Mouse (Mus musculus) intestine, embryonic 16.5 days (tissue): Measurements from ENCODE around the gene Tubgcp3. TPM values are rescaled to one million over a fixed set of nuclear protein-coding genes. Genes with fewer than 3 reads are reported as not detected.
A peak's percentile ranks its signal among the peaks of the same experiment; 100 is the strongest.
"Not testable (repeated sequence)": the region's sequence is repeated elsewhere in the genome, so short reads cannot be mapped to it uniquely, and the experiment has no call there.

Experiments used
- ATAC-seq: fragments of 200-750 bp; cut with Nextera tagmentation; 2 replicates; pipeline ENCODE4 v1.8.0; 2017; ENCODE audit warnings: moderate TSS enrichment, moderate library complexity
- H3K27ac ChIP-seq: fragments of 300-500 bp; sonication (generic); 2 replicates; pipeline ENCODE4 v1.5.1; 2014; ENCODE audit warnings: mild to moderate bottlenecking, low read length
- H3K27me3 ChIP-seq: fragments of 300-500 bp; sonication (generic); replicated peaks from 2 replicates; pipeline ENCODE4 v1.6.1; 2014; ENCODE audit warnings: low read length, control low read depth, mixed read lengths; ENCODE audit not compliant: control insufficient read depth, insufficient read depth
- H3K36me3 ChIP-seq: fragments of 300-500 bp; sonication (generic); 2 replicates; pipeline ENCODE4 v1.6.1; 2014; ENCODE audit warnings: low read length, control low read depth; ENCODE audit not compliant: control insufficient read depth, insufficient read depth
- H3K4me1 ChIP-seq: fragments of 300-500 bp; sonication (generic); 2 replicates; pipeline ENCODE4 v1.6.1; 2014; ENCODE audit warnings: low read length, control low read depth, mixed read lengths; ENCODE audit not compliant: control insufficient read depth, insufficient read depth
- H3K4me2 ChIP-seq: fragments of 300-500 bp; sonication (generic); 2 replicates; pipeline ENCODE4 v1.6.1; 2014; ENCODE audit warnings: low read depth, low read length, control low read depth
- H3K4me3 ChIP-seq: fragments of 300-500 bp; sonication (generic); 2 replicates; pipeline ENCODE4 v1.5.1; 2014; ENCODE audit warnings: mild to moderate bottlenecking, low read length
- H3K9ac ChIP-seq: fragments of 300-500 bp; sonication (generic); 2 replicates; pipeline ENCODE4 v1.6.1; 2014; ENCODE audit warnings: low read depth, low read length
- H3K9me3 ChIP-seq: fragments of 300-500 bp; sonication (generic); 2 replicates; pipeline ENCODE4 v1.6.1; 2016; ENCODE audit warnings: low read length, control low read depth; ENCODE audit not compliant: control insufficient read depth
- WGBS: fragments of 180-500 bp; shearing (Covaris S2); extraction: QIAGEN DNeasy Blood & Tissue Kit; methylation state at CpG from one replicate; pipeline ENCODE4 v1.1.7; 2014; 5-methylcytosine and 5-hydroxymethylcytosine counted together
- polyA plus RNA-seq: library from polyadenylated mRNA; unstranded; fragments of >200 nt; fragmentation: Nextera tagmentation; extraction: Ambion mirVana; gene quantifications from 2 replicates; pipeline ENCODE4 v1.2.1, GENCODE M21; 2015

Tubgcp3 gene
- polyA plus RNA-seq, 1 experiment from 2014 or later, result 34.4 TPM

- Histone ChIP-seq H3K4me1 (no peaks in the 10 kb centered on the region), H3K4me2 (no peak overlapping the region), H3K9ac (no peak overlapping the region), H3K36me3 (peaks cover 17% of the 10 kb centered on the region; the same call in 1 of the 2 replicates), H3K4me3 (no peak overlapping the region), H3K27me3 (no peaks in the 10 kb centered on the region), H3K27ac (no peak overlapping the region), H3K9me3 (no peaks in the 10 kb centered on the region)
- 94% methylated on average over 18 of the region's 18 CpGs for WGBS
- no peak for ATAC-seq
Observed at GRCm38 (mm10) chr8:12621550-12622222, 50.4 kb downstream of the Tubgcp3 start.

DNA sequence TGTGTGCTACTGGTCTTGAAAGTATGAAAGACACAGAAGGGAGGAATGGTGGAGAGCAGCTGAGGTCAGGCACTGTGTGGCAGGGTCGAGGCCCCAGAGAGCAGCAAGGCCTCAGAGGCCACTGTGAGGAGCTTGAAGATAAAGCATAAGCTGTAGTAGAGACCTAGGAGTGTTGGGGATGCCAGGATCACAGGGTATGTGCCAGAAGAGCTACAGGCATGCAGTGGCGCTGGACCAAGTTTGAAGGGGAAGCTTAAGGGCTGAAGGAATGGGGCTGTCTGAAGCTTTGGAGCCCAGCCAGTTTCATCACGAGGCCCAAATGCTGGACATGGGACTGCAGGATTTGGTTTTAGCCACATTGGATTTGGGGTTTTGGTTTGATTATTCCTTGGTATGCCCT, 54.7 kb downstream of the Tubgcp3 start:
- ATAC-seq, H3K27me3 ChIP-seq, H3K9me3 ChIP-seq, H3K27ac ChIP-seq, H3K4me1 ChIP-seq, H3K9ac ChIP-seq, H3K4me2 ChIP-seq, H3K4me3 ChIP-seq: not testable (repeated sequence)
- 89% methylated on average over 3 of the region's 3 CpGs for WGBS
- H3K36me3 ChIP-seq, result peaks cover 13% of the 10 kb centered on the region; the same call in 1 of the 2 replicates

- H3K4me3 ChIP-seq, result no peak overlapping the region
- WGBS, result 81% methylated on average over 7 of the region's 7 CpGs
- 0 out of 2 replicates have a peak, but pooled peaks cover 4% of the 10 kb centered on the region for H3K36me3 ChIP-seq
- no peaks in the 10 kb centered on the region for H3K9me3 ChIP-seq
- ATAC-seq, result no peak
- H3K9ac ChIP-seq, result no peak overlapping the region
- no peak overlapping the region for H3K27ac ChIP-seq
- H3K4me1 ChIP-seq, result no peaks in the 10 kb centered on the region
- no peaks in the 10 kb centered on the region for H3K27me3 ChIP-seq
- H3K4me2 ChIP-seq, result no peak overlapping the region
Observed at GRCm38 (mm10) chr8:12613201-12613600, 58.8 kb downstream of the Tubgcp3 start.

DNA sequence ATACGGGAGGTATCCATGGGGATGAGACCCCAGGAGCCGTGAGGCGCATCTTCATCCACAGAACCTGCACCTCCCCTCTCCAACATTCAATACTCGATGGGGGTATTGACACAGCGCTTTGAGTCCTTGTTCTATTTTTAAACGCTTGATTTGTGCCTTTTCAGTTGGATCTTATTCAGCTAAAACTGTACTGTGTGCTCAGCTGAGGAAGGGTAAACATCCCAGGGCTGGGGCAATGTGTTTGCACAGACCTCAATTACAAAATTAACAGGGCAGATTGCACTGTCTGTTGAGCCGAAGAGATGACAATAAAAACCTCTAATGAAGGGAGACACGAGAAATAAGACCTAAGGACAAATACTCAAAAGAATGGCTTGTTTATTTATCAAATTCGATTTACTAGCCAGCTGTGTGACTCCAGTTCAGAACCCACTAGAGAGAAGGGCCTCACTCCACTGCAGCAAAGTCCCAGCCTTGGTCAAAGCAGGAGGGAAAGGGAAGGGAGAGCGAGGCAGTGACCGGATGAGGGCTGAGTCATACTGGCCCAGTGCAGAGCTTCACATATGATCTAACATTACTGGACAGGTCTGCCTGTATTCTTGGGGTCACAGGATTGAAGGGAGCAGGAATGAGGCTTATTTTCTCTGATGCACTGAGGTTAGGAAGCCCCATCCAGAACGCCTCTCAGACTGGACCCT, 62.1 kb downstream of the Tubgcp3 start:
- Histone ChIP-seq H3K4me1 (no peaks in the 10 kb centered on the region), H3K9me3 (no peaks in the 10 kb centered on the region), H3K9ac (no peak overlapping the region), H3K4me2 (no peak overlapping the region), H3K36me3 (0 out of 2 replicates have a peak, but pooled peaks cover 2% of the 10 kb centered on the region), H3K4me3 (no peak overlapping the region), H3K27ac (no peak overlapping the region), H3K27me3 (no peaks in the 10 kb centered on the region)
- WGBS, result 49% methylated on average over 12 of the region's 12 CpGs
- no peak for ATAC-seq

DNA sequence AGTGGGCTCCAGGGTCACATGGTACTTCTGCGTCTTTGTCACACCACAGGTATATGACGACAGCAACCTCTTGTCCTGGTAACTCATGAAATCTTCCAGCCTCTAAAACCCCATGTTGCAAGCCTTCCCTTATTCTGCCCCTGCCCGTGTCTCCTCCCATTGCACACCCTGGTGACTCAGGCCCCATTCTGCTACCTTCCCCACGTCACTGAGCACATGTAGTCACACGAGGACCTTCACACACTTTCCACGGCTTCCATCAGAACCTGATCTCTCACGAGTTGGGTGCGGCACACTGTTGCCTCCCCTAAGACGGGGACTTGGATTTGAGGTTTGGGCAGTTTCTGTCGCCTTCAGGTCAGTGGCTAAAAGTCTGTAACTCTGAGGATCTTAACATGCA, 63.2 kb downstream of the Tubgcp3 start:
- Histone ChIP-seq H3K27me3 (0 out of 2 replicates have a peak, but pooled peaks cover 3% of the 10 kb centered on the region), H3K4me3 (no peak overlapping the region), H3K9ac (no peak overlapping the region), H3K9me3 (no peaks in the 10 kb centered on the region), H3K4me2 (no peak overlapping the region), H3K36me3 (no peaks in the 10 kb centered on the region), H3K4me1 (no peaks in the 10 kb centered on the region), H3K27ac (no peak overlapping the region)
- ATAC-seq, result no peak
- WGBS, result 72% methylated on average over 10 of the region's 10 CpGs

- no peak overlapping the region for H3K4me3 ChIP-seq
- WGBS, result 22% methylated on average over 6 of the region's 6 CpGs
- H3K9me3 ChIP-seq, result no peaks in the 10 kb centered on the region
- 0 out of 2 replicates have a peak, but pooled peaks cover 3% of the 10 kb centered on the region for H3K27me3 ChIP-seq
- no peak overlapping the region for H3K4me2 ChIP-seq
- no peaks in the 10 kb centered on the region for H3K4me1 ChIP-seq
- H3K27ac ChIP-seq, result no peak overlapping the region
- H3K36me3 ChIP-seq, result no peaks in the 10 kb centered on the region
- H3K9ac ChIP-seq, result no peak overlapping the region
- ATAC-seq, result peak; percentile 49; the same call in 1 of the 2 replicates
Observed at GRCm38 (mm10) chr8:12607223-12607622, 64.8 kb downstream of the Tubgcp3 start.

DNA sequence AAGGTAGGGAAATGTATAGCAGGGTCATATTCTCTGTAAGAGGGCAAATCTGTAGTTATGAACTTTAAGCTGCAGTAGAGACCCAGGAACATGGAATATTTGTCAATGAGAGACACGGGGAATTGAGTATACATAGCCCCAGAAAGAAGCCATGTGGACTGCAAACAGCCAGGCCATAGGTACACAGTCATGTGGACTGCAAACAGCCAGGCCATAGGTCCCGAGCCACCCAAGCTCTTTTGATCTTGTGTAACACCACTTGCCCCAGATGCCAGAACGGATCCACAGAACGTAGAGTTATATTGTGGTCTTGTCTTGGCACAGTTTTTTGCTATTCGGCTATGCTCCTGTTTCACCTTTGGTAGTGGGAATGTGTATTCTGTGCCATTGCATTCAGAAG, 88.3 kb downstream of the Tubgcp3 start:
- Histone ChIP-seq H3K9ac (no peak overlapping the region), H3K4me1 (no peaks in the 10 kb centered on the region), H3K9me3 (no peaks in the 10 kb centered on the region), H3K4me3 (no peak overlapping the region), H3K27ac (no peak overlapping the region), H3K4me2 (no peak overlapping the region), H3K27me3 (no peaks in the 10 kb centered on the region), H3K36me3 (no peaks in the 10 kb centered on the region)
- no peak for ATAC-seq
- WGBS, result 79% methylated on average over 5 of the region's 5 CpGs

- WGBS, result 73% methylated on average over 19 of the region's 19 CpGs
- H3K4me1 ChIP-seq, H3K36me3 ChIP-seq, ATAC-seq, H3K27ac ChIP-seq, H3K9me3 ChIP-seq, H3K27me3 ChIP-seq, H3K4me3 ChIP-seq, H3K9ac ChIP-seq, H3K4me2 ChIP-seq: not testable (repeated sequence)
Observed at GRCm38 (mm10) chr8:12579339-12579999, 92.6 kb downstream of the Tubgcp3 start.

DNA sequence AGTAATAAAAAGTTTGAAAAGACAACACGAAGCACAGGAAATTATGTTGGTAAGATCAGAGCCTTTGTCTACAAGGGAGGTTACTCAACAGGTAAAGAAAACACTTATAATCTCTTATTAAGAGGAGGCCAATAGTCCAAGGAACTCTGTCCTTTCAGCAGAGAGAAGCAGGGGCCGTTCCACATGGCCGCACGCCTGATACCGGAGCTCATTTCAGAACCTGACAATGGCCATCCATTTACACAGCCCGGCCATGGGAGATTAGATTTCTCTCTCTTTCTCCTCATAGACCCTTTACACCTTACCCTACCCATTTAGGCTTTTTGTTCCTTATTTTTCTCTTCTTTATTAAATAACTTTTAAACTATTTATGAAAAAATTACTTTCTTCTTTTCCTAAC, 95.3 kb downstream of the Tubgcp3 start:
- no peaks in the 10 kb centered on the region for H3K27me3 ChIP-seq
- H3K9me3 ChIP-seq, result no peaks in the 10 kb centered on the region
- no peak overlapping the region for H3K27ac ChIP-seq
- WGBS, result 72% methylated on average over 6 of the region's 6 CpGs
- H3K36me3 ChIP-seq, result no peaks in the 10 kb centered on the region
- no peak overlapping the region for H3K9ac ChIP-seq
- H3K4me1 ChIP-seq, result no peaks in the 10 kb centered on the region
- H3K4me3 ChIP-seq, result no peak overlapping the region
- no peak overlapping the region for H3K4me2 ChIP-seq
- ATAC-seq, result no peak
